Mouse (Mus musculus) testis, adult 2 months (tissue): ENCODE measurements around the gene Olfr702. TPM values are rescaled to one million over a fixed set of nuclear protein-coding genes. Genes with fewer than 3 reads are reported as not detected.
A peak's percentile ranks its signal among the peaks of the same experiment; 100 is the strongest.

Source experiments
- H3K27ac ChIP-seq: fragments of 200-500 bp; 2 replicates; pipeline ENCODE4 v1.5.1; 2012; ENCODE audit warnings: low read depth, low read length; ENCODE audit not compliant: control insufficient read depth, insufficient read depth
- H3K27me3 ChIP-seq: fragments of 200-500 bp; 2 replicates; pipeline ENCODE4 v1.6.1; 2012; ENCODE audit warnings: mild to moderate bottlenecking, low read length, moderate library complexity; ENCODE audit not compliant: control insufficient read depth, insufficient read depth
- H3K36me3 ChIP-seq: fragments of 200-500 bp; 2 replicates; pipeline ENCODE4 v1.6.1; 2012; ENCODE audit warnings: mild to moderate bottlenecking, low read length; ENCODE audit not compliant: control insufficient read depth, insufficient read depth
- H3K4me1 ChIP-seq: fragments of 200-500 bp; 2 replicates; pipeline ENCODE4 v1.6.1; 2012; ENCODE audit warnings: low read length; ENCODE audit not compliant: control insufficient read depth, insufficient read depth
- H3K4me3 ChIP-seq: fragments of 200-500 bp; 2 replicates; pipeline ENCODE4 v1.5.1; 2012; ENCODE audit warnings: low read depth, mild to moderate bottlenecking, low read length, moderate library complexity, mixed read lengths; ENCODE audit not compliant: control insufficient read depth
- CTCF ChIP-seq: fragments of 200-500 bp; IDR thresholded peaks from 2 replicates; pipeline ENCODE4 v1.5.1; 2012; ENCODE audit warnings: low read depth, mild to moderate bottlenecking, inconsistent platforms, low read length, moderate library complexity; ENCODE audit not compliant: control insufficient read depth, insufficient read depth, insufficient replicate concordance
- POLR2A ChIP-seq: fragments of 200-500 bp; IDR thresholded peaks from 2 replicates; pipeline ENCODE4 v1.6.1; 2012; ENCODE audit warnings: low read depth, mild to moderate bottlenecking, inconsistent platforms, low read length, moderate library complexity; ENCODE audit not compliant: control insufficient read depth
- polyA plus RNA-seq: library from polyadenylated mRNA; depleted of rRNA; stranded (reverse); fragments of >200 nt; gene quantifications from 2 replicates; pipeline ENCODE4 v1.2.3, GENCODE M21; 2012; rRNA removed

Olfr702 gene
- not detected in 2 replicates for polyA plus RNA-seq

DNA sequence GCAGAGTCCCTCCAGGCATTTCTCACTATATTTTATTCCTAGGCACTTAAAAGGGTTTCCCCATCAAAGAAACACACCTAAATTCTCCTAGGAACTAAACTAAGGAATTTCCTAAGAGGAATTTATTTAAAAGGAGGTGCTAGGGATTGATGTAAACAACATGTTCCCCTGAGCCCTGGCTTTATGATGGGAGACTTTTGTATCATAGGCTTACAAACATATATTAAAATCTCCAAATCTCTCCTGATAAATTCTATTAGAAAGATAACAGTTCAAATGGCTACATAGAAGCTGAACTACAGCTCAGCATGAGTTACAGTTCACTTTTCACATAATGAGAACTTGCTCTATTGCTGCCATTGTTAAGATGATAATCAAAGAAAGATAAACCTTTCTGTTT, at the start of gene Olfr702:
Gene Olfr702, minus strand, starts transcription at position 101 of the 400 bp plus-strand sequence.
- no peaks in the 10 kb centered on the region for H3K27me3 ChIP-seq
- H3K4me1 ChIP-seq = no peaks in the 10 kb centered on the region
- H3K27ac ChIP-seq = no peak within 1 kb of the TSS
- no peaks in the 10 kb centered on the region for H3K36me3 ChIP-seq
- TF ChIP-seq CTCF = no peak
- no peak for TF ChIP-seq POLR2A
- no peak within 1 kb of the TSS for H3K4me3 ChIP-seq

DNA sequence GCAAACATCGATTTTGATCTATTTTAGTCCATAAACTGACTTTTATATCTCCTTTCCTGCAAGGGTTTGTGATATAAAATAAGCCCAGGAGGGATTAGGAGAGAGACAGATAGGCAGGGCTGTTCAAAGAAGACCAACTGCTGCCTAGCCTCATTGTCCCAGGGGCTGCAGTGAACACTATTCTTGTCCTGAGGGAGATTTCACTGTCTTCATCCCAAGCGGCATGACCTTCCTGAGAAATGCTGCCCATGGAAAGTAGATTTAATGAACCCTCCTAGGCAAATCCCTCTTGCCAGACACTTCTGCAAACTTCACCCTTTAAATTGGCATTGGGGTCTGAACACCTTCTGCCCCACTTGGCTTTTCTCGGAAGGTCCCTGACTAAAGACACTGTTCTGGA, 43.1 kb upstream of the Olfr702 start, which contains the start of gene Olfr705:
Gene Olfr705, minus strand, starts transcription at position 101 of the 400 bp plus-strand sequence.
- TF ChIP-seq POLR2A (no peak), CTCF (no peak)
- no peak within 1 kb of the TSS for H3K4me3 ChIP-seq
- no peaks in the 10 kb centered on the region for H3K36me3 ChIP-seq
- no peaks in the 10 kb centered on the region for H3K4me1 ChIP-seq
- H3K27me3 ChIP-seq = no peaks in the 10 kb centered on the region
- H3K27ac ChIP-seq = no peak within 1 kb of the TSS

DNA sequence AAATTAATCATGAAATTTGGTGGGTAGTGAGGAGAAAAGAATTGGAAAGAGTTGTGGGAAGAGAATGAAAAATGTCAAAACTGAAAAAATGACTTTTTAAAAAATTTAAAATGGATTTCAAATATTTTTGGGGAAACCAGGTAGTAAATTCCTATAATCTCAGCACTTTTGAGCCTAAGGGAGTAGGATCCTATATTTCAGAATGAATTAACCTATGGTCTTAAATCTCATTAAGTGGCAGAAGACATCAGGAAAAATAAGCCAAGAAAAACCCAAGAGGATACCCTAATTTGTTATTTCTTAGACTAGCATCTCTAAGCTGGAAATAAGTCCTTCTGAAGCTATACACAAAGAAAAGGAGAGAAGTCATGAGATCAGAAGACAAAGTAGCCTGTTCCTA, 29.2 kb upstream of the Olfr702 start, which contains the start of gene Olfr704:
Gene Olfr704, plus strand, starts transcription at position 301 of the 400 bp plus-strand sequence.
- Histone ChIP-seq H3K27ac (no peak within 1 kb of the TSS), H3K4me3 (no peak within 1 kb of the TSS), H3K4me1 (no peaks in the 10 kb centered on the region), H3K36me3 (no peaks in the 10 kb centered on the region), H3K27me3 (no peaks in the 10 kb centered on the region)
- TF ChIP-seq CTCF (no peak), POLR2A (no peak)

DNA sequence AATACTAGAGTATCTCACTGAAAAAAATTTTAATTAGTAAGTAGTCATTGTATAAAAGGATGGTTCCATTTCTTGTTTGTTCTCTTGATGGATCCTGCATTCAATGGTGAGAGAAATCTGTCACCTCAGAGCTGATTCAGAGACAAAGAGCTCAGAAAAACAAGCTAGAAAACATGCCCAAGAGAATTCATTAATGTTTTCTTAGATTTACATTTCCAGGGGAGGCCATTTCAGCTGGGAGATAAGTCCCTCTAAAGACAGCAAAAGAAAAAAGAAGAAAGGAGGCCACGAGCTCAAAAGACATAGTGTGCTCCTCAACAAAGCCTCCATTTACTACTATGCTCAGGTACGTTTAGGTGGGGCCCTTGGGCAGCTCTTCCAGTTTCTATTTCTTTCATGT, 9.4 kb upstream of the Olfr702 start, which contains the start of gene Olfr703:
Gene Olfr703, plus strand, starts transcription at position 301 of the 400 bp plus-strand sequence.
- no peak within 1 kb of the TSS for H3K4me3 ChIP-seq
- TF ChIP-seq POLR2A (no peak), CTCF (no peak)
- no peak within 1 kb of the TSS for H3K27ac ChIP-seq
- no peaks in the 10 kb centered on the region for H3K27me3 ChIP-seq
- H3K4me1 ChIP-seq = no peaks in the 10 kb centered on the region
- no peaks in the 10 kb centered on the region for H3K36me3 ChIP-seq

DNA sequence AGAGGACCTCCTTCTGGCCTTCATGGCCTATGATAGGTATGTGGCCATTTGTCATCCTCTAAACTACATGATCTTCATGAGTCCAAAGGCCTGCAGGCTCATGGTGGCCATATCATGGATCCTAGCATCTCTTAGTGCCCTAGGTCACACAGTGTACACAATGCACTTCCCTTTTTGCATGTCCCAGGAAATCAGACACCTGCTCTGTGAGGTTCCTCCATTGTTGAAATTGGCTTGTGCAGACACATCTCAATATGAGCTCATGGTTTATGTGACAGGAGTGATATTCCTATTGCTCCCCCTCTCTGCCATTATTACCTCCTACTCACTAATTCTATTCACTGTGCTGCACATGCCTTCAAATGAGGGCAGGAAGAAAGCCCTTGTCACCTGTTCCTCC, 15.3 kb downstream of the Olfr702 start:
- no peak for TF ChIP-seq CTCF
- no peak for TF ChIP-seq POLR2A
- Histone ChIP-seq H3K36me3 (no peaks in the 10 kb centered on the region), H3K27me3 (no peaks in the 10 kb centered on the region)

DNA sequence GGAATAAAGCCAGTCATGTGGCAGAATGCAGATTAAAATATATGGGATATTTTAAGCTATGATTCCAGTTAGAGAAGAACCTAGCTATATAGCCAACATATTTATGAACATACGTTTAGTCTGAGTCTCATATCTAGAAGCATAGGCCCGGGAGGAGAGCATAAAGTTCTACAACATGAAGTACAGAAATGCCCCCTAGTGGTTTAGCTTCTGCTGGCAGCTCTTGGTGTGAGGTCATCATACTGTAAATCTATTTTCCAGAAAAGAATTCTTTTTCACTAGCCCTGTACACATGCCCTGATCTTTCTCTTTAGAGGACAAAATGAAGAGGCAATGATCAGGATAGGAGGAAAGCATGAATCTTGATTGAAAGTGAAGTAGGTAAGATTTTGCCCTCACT, 17.9 kb downstream of the Olfr702 start:
- Histone ChIP-seq H3K4me1 (no peaks in the 10 kb centered on the region), H3K27me3 (no peaks in the 10 kb centered on the region), H3K4me3 (no peak overlapping the region), H3K36me3 (no peaks in the 10 kb centered on the region), H3K27ac (no peak overlapping the region)
- TF ChIP-seq CTCF = no peak
- no peak for TF ChIP-seq POLR2A

More for the DNA sequence above, 15.3 kb downstream of the Olfr702 start:
- Histone ChIP-seq H3K4me1 (no peaks in the 10 kb centered on the region), H3K4me3 (no peak overlapping the region), H3K27ac (no peak overlapping the region)

DNA sequence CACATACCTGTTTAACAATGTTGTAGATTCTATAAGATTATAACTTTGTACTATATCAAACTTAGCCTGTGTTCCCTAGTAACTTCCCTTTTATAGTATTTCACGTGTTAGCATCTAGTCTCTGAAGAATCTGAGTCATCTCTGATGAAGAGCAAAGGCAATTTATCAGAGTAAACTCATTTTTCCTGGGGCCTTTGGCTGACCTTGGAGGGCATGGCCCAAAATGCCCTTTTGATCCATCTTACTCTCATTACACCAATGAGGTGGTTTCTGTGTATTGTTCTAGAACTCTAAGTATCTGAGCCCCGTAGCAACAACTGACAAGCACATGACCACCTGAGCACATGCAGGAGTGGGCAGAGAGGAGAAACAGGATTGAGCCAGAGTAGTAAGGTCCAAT, 19.9 kb downstream of the Olfr702 start, which contains the start of gene Olfr701:
Gene Olfr701, plus strand, starts transcription at position 301 of the 400 bp plus-strand sequence.
- no peaks in the 10 kb centered on the region for H3K27me3 ChIP-seq
- H3K4me1 ChIP-seq = no peaks in the 10 kb centered on the region
- no peaks in the 10 kb centered on the region for H3K36me3 ChIP-seq
- no peak for TF ChIP-seq POLR2A
- TF ChIP-seq CTCF = no peak
- peak within 1 kb of the TSS; percentile 54 for H3K4me3 ChIP-seq
- H3K27ac ChIP-seq = no peak within 1 kb of the TSS
